Mouse (Mus musculus): ENCODE results near the gene Ttll8. TPM values are rescaled to one million over a fixed set of nuclear protein-coding genes. Genes with fewer than 3 reads are reported as not detected.

Gene Ttll8
- polyA plus RNA-seq, 1 experiment from 2014 or later: not detected

DNA sequence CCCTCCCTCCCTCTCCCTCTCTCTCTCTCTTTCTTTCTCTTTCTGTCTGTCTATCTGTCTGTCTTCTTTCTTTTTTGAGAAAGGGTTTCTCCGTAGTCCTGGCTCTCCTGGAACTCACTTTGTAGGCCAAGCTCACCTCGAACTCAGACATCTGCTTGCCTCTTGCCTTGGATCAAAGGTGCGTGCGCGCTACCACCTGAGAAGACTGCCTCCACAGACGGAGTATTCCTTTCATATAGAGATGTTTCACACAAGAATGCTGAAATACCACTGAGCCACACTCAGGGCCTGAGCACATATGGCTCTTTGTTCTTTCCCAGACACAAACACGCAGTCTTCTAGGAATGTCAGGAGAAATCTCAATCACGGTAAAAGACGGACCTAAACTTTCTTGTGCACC lies 70.9 kb downstream of the Ttll8 start:
- Histone ChIP-seq H3K27me3 (replicated peaks; ENCODE audit: control insufficient read depth, insufficient read depth, low read length) (no peaks in the 10 kb centered on the region; the same call in 1 of the 2 replicates), H3K4me3 (ENCODE audit: low read depth, low read length) (no peak overlapping the region), H3K36me3 (ENCODE audit: control insufficient read depth, insufficient read depth, low read length) (no peaks in the 10 kb centered on the region), H3K9me3 (ENCODE audit: control insufficient read depth, low read length) (no peaks in the 10 kb centered on the region), H3K4me1 (replicated peaks; ENCODE audit: control insufficient read depth, insufficient read depth, low read length) (peaks cover 2% of the 10 kb centered on the region; the same call in 1 of the 2 replicates), H3K27ac (ENCODE audit: low read depth, low read length) (no peak overlapping the region), H3K4me2 (no peak overlapping the region), H3K9ac (ENCODE audit: low read depth, low read length) (no peak overlapping the region)
- DNase-seq (ENCODE audit: low spot score): no peak
- no peak for ATAC-seq (replicated peaks; ENCODE audit: low FRiP score)
- 89% methylated on average over 9 of the region's 9 CpGs for WGBS

- no peak overlapping the region for H3K4me3 ChIP-seq (ENCODE audit: low read depth, low read length)
- no peak for ATAC-seq (replicated peaks; ENCODE audit: low FRiP score)
- H3K9ac ChIP-seq (ENCODE audit: low read depth, low read length): no peak overlapping the region
- 66% methylated on average over 4 of the region's 4 CpGs for WGBS
- H3K4me1 ChIP-seq (replicated peaks; ENCODE audit: control insufficient read depth, insufficient read depth, low read length): no peaks in the 10 kb centered on the region
- no peak for DNase-seq (ENCODE audit: low spot score)
- H3K4me2 ChIP-seq: no peak overlapping the region
- H3K9me3 ChIP-seq (ENCODE audit: control insufficient read depth, low read length): no peaks in the 10 kb centered on the region
- no peak overlapping the region for H3K27ac ChIP-seq (ENCODE audit: low read depth, low read length)
- no peaks in the 10 kb centered on the region for H3K36me3 ChIP-seq (ENCODE audit: control insufficient read depth, insufficient read depth, low read length)
- H3K27me3 ChIP-seq (replicated peaks; ENCODE audit: control insufficient read depth, insufficient read depth, low read length): no peaks in the 10 kb centered on the region
Observed at GRCm38 (mm10) chr15:88882851-88883250, 71.4 kb downstream of the Ttll8 start.

- H3K4me3 ChIP-seq (ENCODE audit: low read depth, low read length): no peak overlapping the region
- H3K9me3 ChIP-seq (ENCODE audit: control insufficient read depth, low read length): no peaks in the 10 kb centered on the region
- H3K27ac ChIP-seq (ENCODE audit: low read depth, low read length): no peak overlapping the region
- H3K36me3 ChIP-seq (ENCODE audit: control insufficient read depth, insufficient read depth, low read length): no peaks in the 10 kb centered on the region
- no peak overlapping the region for H3K4me2 ChIP-seq
- H3K4me1 ChIP-seq (replicated peaks; ENCODE audit: control insufficient read depth, insufficient read depth, low read length): no peaks in the 10 kb centered on the region
- WGBS: 60% methylated on average over 22 of the region's 22 CpGs
- H3K27me3 ChIP-seq (replicated peaks; ENCODE audit: control insufficient read depth, insufficient read depth, low read length): no peaks in the 10 kb centered on the region
- no peak for ATAC-seq (replicated peaks; ENCODE audit: low FRiP score)
- no peak overlapping the region for H3K9ac ChIP-seq (ENCODE audit: low read depth, low read length)
- DNase-seq (ENCODE audit: low spot score): no peak
Observed at GRCm38 (mm10) chr15:88881253-88882044, 72.8 kb downstream of the Ttll8 start.

DNA sequence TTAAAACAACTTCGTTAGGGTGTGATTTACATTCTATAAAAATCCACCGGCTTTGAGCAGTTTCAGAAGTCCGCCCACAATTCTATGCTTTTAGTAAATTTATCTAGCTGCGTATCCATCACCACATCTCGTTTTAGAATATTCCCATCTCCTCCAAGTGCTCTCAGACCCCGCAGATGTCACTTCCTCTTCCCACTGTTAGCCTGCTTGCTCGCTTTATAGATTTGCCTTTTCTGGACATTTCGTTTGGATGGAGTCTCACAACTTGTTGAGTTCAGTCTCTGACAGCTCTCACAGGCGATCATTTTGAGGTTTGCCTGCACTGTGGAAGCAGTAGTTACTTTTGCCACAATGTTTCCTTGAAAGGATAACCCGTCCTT lies 77.2 kb downstream of the Ttll8 start:
- Histone ChIP-seq H3K4me1 (replicated peaks; ENCODE audit: control insufficient read depth, insufficient read depth, low read length) (peaks cover 2% of the 10 kb centered on the region; the same call in 1 of the 2 replicates), H3K36me3 (ENCODE audit: control insufficient read depth, insufficient read depth, low read length) (no peaks in the 10 kb centered on the region), H3K4me3 (ENCODE audit: low read depth, low read length) (no peak overlapping the region), H3K27me3 (replicated peaks; ENCODE audit: control insufficient read depth, insufficient read depth, low read length) (peaks cover 6% of the 10 kb centered on the region; the same call in 1 of the 2 replicates), H3K9me3 (ENCODE audit: control insufficient read depth, low read length) (no peaks in the 10 kb centered on the region), H3K27ac (ENCODE audit: low read depth, low read length) (no peak overlapping the region), H3K9ac (ENCODE audit: low read depth, low read length) (no peak overlapping the region), H3K4me2 (no peak overlapping the region)
- WGBS: 73% methylated on average over 10 of the region's 10 CpGs
- DNase-seq (ENCODE audit: low spot score): no peak
- ATAC-seq (replicated peaks; ENCODE audit: low FRiP score): no peak

DNA sequence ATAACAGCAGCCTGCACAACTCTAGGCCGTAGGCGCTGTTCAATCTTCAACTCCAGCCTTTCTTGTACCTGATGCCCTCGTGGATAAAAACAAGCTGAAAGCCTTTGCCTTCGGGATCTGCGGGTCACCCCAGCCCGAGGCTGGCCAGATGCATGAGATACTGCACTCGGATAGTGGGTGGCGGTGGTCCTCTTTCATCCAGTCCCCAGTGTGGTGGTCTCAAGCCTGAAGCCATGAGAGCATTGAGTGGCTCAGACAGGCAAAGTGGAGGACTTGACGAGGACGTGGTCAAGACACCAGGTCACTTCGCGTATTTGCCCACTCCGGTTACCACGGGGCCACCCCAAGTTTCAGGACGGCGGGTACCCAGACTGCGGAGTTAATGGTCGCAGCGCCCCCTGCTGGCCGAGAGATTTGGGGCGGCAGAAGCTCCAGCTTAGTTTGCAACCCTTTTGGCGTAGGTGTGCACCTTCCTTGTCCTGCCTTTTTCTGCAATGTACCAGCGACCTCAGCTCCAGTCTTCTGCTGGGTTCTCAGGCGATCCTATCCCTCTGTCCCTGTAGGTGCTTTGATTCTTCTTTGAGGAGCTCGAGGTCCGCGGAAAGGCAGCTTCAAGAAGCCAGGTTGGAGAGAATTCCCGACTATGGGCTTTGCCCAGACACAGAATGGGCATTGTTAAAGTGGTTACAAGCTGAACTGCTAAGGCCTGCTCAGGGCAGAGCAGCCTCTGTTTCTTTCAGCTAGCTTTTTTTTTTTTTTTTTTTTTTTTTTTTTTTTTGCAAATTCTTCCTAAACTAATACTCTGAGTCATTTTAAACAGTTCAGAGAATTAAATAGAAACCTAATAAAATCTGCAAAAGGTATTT lies 77.8 kb downstream of the Ttll8 start:
- Histone ChIP-seq H3K9me3 (ENCODE audit: control insufficient read depth, low read length) (no peaks in the 10 kb centered on the region), H3K4me1 (replicated peaks; ENCODE audit: control insufficient read depth, insufficient read depth, low read length) (peaks cover 2% of the 10 kb centered on the region; the same call in 1 of the 2 replicates), H3K4me3 (ENCODE audit: low read depth, low read length) (no peak overlapping the region), H3K27ac (ENCODE audit: low read depth, low read length) (no peak overlapping the region), H3K36me3 (ENCODE audit: control insufficient read depth, insufficient read depth, low read length) (no peaks in the 10 kb centered on the region), H3K27me3 (replicated peaks; ENCODE audit: control insufficient read depth, insufficient read depth, low read length) (peaks cover 6% of the 10 kb centered on the region; the same call in 1 of the 2 replicates), H3K4me2 (peak overlapping the region; percentile 12), H3K9ac (ENCODE audit: low read depth, low read length) (no peak overlapping the region)
- DNase-seq (ENCODE audit: low spot score) (peak; percentile 79), ATAC-seq (replicated peaks; ENCODE audit: low FRiP score) (peak; percentile 58; the same call in 1 of the 2 replicates)
- WGBS: 14% methylated on average over 28 of the region's 28 CpGs

DNA sequence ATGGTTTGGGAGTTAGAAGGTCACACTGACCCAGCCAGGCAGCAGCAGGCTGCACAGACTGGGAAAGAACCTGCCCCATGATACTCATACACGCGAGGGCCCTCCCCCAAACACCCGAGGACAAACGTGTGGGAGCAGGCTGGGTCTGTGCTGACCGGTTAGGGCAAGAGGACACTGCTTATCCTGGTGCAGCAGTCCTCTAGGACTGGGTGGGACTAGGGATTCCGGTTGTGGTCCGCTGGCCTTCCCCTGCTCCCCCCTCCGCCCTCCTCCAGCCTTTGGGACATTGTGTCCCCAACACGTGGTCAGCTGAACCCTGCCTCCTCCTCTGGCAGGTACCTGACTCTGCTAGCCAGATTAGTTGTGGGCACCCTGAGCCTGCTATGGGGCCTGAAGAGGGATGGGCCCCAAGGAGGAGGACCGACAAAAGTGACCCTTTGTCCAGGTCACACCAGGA lies 78.6 kb downstream of the Ttll8 start:
- Histone ChIP-seq H3K27me3 (replicated peaks; ENCODE audit: control insufficient read depth, insufficient read depth, low read length) (peaks cover 6% of the 10 kb centered on the region; the same call in 1 of the 2 replicates), H3K9ac (ENCODE audit: low read depth, low read length) (no peak overlapping the region), H3K36me3 (ENCODE audit: control insufficient read depth, insufficient read depth, low read length) (no peaks in the 10 kb centered on the region), H3K4me2 (peak overlapping the region; percentile 12; the same call in 1 of the 2 replicates), H3K4me3 (ENCODE audit: low read depth, low read length) (no peak overlapping the region), H3K4me1 (replicated peaks; ENCODE audit: control insufficient read depth, insufficient read depth, low read length) (peaks cover 2% of the 10 kb centered on the region; the same call in 1 of the 2 replicates), H3K9me3 (ENCODE audit: control insufficient read depth, low read length) (no peaks in the 10 kb centered on the region), H3K27ac (ENCODE audit: low read depth, low read length) (no peak overlapping the region)
- ATAC-seq (replicated peaks; ENCODE audit: low FRiP score) (peak; percentile 44; the same call in 1 of the 2 replicates), DNase-seq (ENCODE audit: low spot score) (no peak)
- 35% methylated on average over 10 of the region's 10 CpGs for WGBS

DNA sequence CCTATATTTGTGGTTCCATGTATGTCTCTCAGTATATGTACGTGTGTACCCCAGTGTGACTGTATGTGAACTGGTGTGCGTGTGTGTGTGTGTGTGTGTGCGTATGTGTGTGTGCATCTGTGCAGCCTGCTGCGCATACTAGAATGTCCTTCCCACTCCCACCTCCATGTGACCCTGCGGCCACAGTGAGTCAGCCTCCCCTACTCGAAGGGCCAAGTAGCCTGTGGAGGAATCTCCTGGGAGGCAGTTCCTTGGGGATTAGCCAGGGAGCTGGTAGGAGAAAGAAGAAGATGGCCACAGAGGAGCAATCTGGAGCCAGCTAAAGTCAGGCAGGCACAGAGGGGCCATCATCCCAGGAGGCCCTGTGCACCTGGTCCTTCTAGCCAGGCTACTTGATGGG lies 79.7 kb downstream of the Ttll8 start:
- Histone ChIP-seq H3K27ac (ENCODE audit: low read depth, low read length) (no peak overlapping the region), H3K4me2 (no peak overlapping the region), H3K36me3 (ENCODE audit: control insufficient read depth, insufficient read depth, low read length) (no peaks in the 10 kb centered on the region), H3K9ac (ENCODE audit: low read depth, low read length) (no peak overlapping the region), H3K9me3 (ENCODE audit: control insufficient read depth, low read length) (no peaks in the 10 kb centered on the region), H3K4me1 (replicated peaks; ENCODE audit: control insufficient read depth, insufficient read depth, low read length) (peaks cover 2% of the 10 kb centered on the region; the same call in 1 of the 2 replicates), H3K27me3 (replicated peaks; ENCODE audit: control insufficient read depth, insufficient read depth, low read length) (peaks cover 6% of the 10 kb centered on the region; the same call in 1 of the 2 replicates), H3K4me3 (ENCODE audit: low read depth, low read length) (no peak overlapping the region)
- no peak for DNase-seq (ENCODE audit: low spot score)
- WGBS: 83% methylated on average over 6 of the region's 6 CpGs
- ATAC-seq (replicated peaks; ENCODE audit: low FRiP score): no peak

DNA sequence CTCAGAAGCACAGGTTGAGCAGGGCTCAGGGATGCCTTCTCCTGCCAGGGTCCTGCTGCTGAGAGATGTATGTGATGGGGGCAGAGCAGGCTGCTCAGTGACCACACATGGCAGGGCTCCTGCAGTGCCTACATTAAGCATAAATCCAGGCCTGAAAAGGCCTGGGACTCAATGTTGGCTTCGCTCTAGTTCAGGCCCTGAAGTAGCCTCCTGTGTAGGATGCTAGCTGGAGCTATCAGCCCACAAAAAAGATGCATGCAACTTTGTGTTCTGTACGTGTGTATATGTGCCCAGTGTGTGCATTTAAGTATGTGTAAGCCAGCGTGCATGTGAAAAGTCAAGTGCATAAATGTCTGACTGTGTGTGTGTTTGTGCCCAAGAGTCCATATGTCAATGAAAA lies 80.2 kb downstream of the Ttll8 start:
- Histone ChIP-seq H3K27ac (ENCODE audit: low read depth, low read length) (no peak overlapping the region), H3K9ac (ENCODE audit: low read depth, low read length) (no peak overlapping the region), H3K36me3 (ENCODE audit: control insufficient read depth, insufficient read depth, low read length) (no peaks in the 10 kb centered on the region), H3K4me3 (ENCODE audit: low read depth, low read length) (no peak overlapping the region), H3K27me3 (replicated peaks; ENCODE audit: control insufficient read depth, insufficient read depth, low read length) (peaks cover 6% of the 10 kb centered on the region; the same call in 1 of the 2 replicates), H3K4me1 (replicated peaks; ENCODE audit: control insufficient read depth, insufficient read depth, low read length) (peaks cover 2% of the 10 kb centered on the region; the same call in 1 of the 2 replicates), H3K9me3 (ENCODE audit: control insufficient read depth, low read length) (no peaks in the 10 kb centered on the region), H3K4me2 (no peak overlapping the region)
- no peak for ATAC-seq (replicated peaks; ENCODE audit: low FRiP score)
- 83% methylated on average over 3 of the region's 3 CpGs for WGBS
- no peak for DNase-seq (ENCODE audit: low spot score)

Measured in liver, embryonic 11.5 days (tissue).